Comparison of ENCODE assay signal across 15 mouse cellular contexts in the genomic region with DNA sequence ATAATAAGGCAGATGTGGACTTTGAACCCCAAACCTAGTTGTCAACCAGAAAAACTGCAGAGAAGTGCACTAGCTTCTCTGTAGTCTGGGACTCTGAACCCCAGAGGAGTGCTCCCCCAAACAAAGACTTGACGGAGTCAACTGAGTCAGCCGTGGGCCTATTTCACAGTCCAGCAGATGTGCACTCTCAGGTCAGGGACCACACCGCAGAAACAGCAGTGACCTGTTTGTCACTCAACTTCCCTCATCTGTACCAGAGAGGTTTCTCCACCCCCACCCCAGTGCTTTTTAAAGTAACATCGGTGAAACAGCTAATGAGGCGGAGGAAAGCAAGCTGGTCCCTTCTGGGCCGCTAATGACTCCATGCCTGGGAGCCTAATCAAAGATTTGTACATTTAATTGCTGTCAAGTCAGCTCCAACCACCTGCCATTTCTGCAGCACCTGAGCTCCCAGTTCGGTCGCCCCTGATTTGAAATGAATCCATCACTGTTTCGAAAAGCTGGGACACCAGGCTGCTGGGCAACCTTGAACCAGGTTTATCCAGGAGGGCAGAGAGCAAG.
A peak's percentile ranks its signal among the peaks of the same experiment; 100 is the strongest.
DNase-seq lines count a peak whose midpoint lies in the region; ATAC-seq and TF ChIP-seq lines count a peak whose summit lies in the region.
"Had no signal": no experiment of that assay in that cellular context is flagged by ENCODE, and none has a peak within 500 bp of the region (broad histone marks: within the 10 kb centered on the region; RNA-seq: fewer than 3 reads in every experiment).

No protein-coding gene starts in this region.

- TF ChIP-seq CTCF in forebrain, postnatal 0 days (IDR thresholded peaks at IDR 0.05; ENCODE audit: low read depth), result no peak
- TF ChIP-seq CTCF in thymus, adult 2 months (IDR thresholded peaks at IDR 0.05; ENCODE audit: borderline replicate concordance, control insufficient read depth, extremely low read depth, insufficient read depth, low read length, poor library complexity), result no peak

- no peak overlapping the region for H3K9ac ChIP-seq in midbrain, embryonic 13.5 days (replicated peaks)
- no peak overlapping the region for H3K9ac ChIP-seq in midbrain, embryonic 15.5 days
- H3K9ac ChIP-seq in forebrain, postnatal 0 days, result no peak overlapping the region
- H3K9ac ChIP-seq: heart, embryonic 15.5 days; liver, postnatal 0 days had no signal

- peak; percentile 50 to 53 for DNase-seq in cerebellum, postnatal 10 days
- no peak for DNase-seq in cerebellum, adult 9-11 months
- DNase-seq in forebrain, postnatal 0 days, result peak; percentile 14
- DNase-seq in retina, embryonic 14.5 days (ENCODE audit: low spot score), result peak; percentile 45
- DNase-seq in testis, postnatal 14 days (ENCODE audit: low spot score), result no peak
- DNase-seq in thymus, adult 2 months, result no peak
- DNase-seq: cerebellum, postnatal 36 days; kidney, postnatal 25 days; liver, postnatal 0 days; right cerebral cortex, postnatal 25 days; thymus, postnatal 4 days had no signal

- 62% methylated on average over 9 of the region's 9 CpGs for WGBS in midbrain, embryonic 13.5 days
- 52% methylated on average over 9 of the region's 9 CpGs for WGBS in midbrain, embryonic 15.5 days
- WGBS in forebrain, postnatal 0 days, result 47% methylated on average over 9 of the region's 9 CpGs
- WGBS in thymus, adult 2 months, result 78% methylated on average over 9 of the region's 9 CpGs

- 0 out of 2 replicates have a peak, but pooled peaks cover 7% of the 10 kb centered on the region for H3K4me1 ChIP-seq in midbrain, embryonic 13.5 days (replicated peaks)
- 0 out of 2 replicates have a peak, but pooled peaks cover 5% of the 10 kb centered on the region for H3K4me1 ChIP-seq in midbrain, embryonic 15.5 days
- peaks cover 6% of the 10 kb centered on the region; the same call in 1 of the 2 replicates for H3K4me1 ChIP-seq in forebrain, postnatal 0 days (ENCODE audit: insufficient read depth)
- H3K4me1 ChIP-seq in thymus, adult 2 months (replicated peaks; ENCODE audit: control insufficient read depth, insufficient read depth, low read length), result no peaks in the 10 kb centered on the region

- H3K36me3 ChIP-seq in midbrain, embryonic 13.5 days, result no peaks in the 10 kb centered on the region
- no peaks in the 10 kb centered on the region for H3K36me3 ChIP-seq in midbrain, embryonic 15.5 days (replicated peaks)
- no peaks in the 10 kb centered on the region for H3K36me3 ChIP-seq in forebrain, postnatal 0 days (ENCODE audit: insufficient read depth)
- no peaks in the 10 kb centered on the region for H3K36me3 ChIP-seq in thymus, adult 2 months (ENCODE audit: control insufficient read depth, insufficient read depth, low read length)
- H3K36me3 ChIP-seq: heart, embryonic 15.5 days had no signal

- no peaks in the 10 kb centered on the region for H3K9me3 ChIP-seq in midbrain, embryonic 13.5 days
- no peaks in the 10 kb centered on the region for H3K9me3 ChIP-seq in midbrain, embryonic 15.5 days
- no peaks in the 10 kb centered on the region for H3K9me3 ChIP-seq in forebrain, postnatal 0 days (ENCODE audit: low read length)
- H3K9me3 ChIP-seq: heart, embryonic 15.5 days had no signal

- TF ChIP-seq POLR2A in thymus, adult 2 months (IDR thresholded peaks at IDR 0.05; ENCODE audit: control insufficient read depth, extremely low read depth, insufficient read depth, low read length, poor library complexity), result no peak

- no peak overlapping the region for H3K4me2 ChIP-seq in midbrain, embryonic 13.5 days (replicated peaks)
- no peak overlapping the region for H3K4me2 ChIP-seq in midbrain, embryonic 15.5 days
- no peak overlapping the region for H3K4me2 ChIP-seq in forebrain, postnatal 0 days (ENCODE audit: low read depth)
- H3K4me2 ChIP-seq: heart, embryonic 15.5 days had no signal

- H3K4me3 ChIP-seq in midbrain, embryonic 13.5 days (replicated peaks), result no peak overlapping the region
- no peak overlapping the region for H3K4me3 ChIP-seq in midbrain, embryonic 15.5 days
- no peak overlapping the region for H3K4me3 ChIP-seq in forebrain, postnatal 0 days (ENCODE audit: low read depth, low read length)
- H3K4me3 ChIP-seq in thymus, adult 2 months (ENCODE audit: control insufficient read depth, insufficient read depth, low read length), result no peak overlapping the region
- H3K4me3 ChIP-seq: heart, embryonic 15.5 days; myocyte had no signal

- 0 out of 2 replicates have a peak, but pooled peaks have one; percentile 20 for ATAC-seq in midbrain, embryonic 13.5 days
- ATAC-seq in midbrain, embryonic 15.5 days (replicated peaks), result no peak; the same call in 1 of the 2 replicates
- ATAC-seq in forebrain, postnatal 0 days, result no peak; the same call in 1 of the 2 replicates

- H3K27ac ChIP-seq in midbrain, embryonic 13.5 days, result no peak overlapping the region
- H3K27ac ChIP-seq in midbrain, embryonic 15.5 days, result no peak overlapping the region
- H3K27ac ChIP-seq in forebrain, postnatal 0 days (ENCODE audit: low read depth, low read length), result no peak overlapping the region
- no peak overlapping the region for H3K27ac ChIP-seq in thymus, adult 2 months (ENCODE audit: control insufficient read depth, insufficient read depth, low read length)
- H3K27ac ChIP-seq: heart, embryonic 15.5 days had no signal

- H3K27me3 ChIP-seq in midbrain, embryonic 13.5 days, result 0 out of 2 replicates have a peak, but pooled peaks cover 3% of the 10 kb centered on the region
- H3K27me3 ChIP-seq in midbrain, embryonic 15.5 days (replicated peaks), result no peaks in the 10 kb centered on the region
- no peaks in the 10 kb centered on the region for H3K27me3 ChIP-seq in forebrain, postnatal 0 days (ENCODE audit: insufficient read depth, low read length)
- H3K27me3 ChIP-seq in thymus, adult 2 months (ENCODE audit: control insufficient read depth, insufficient read depth, low read length), result no peaks in the 10 kb centered on the region
- H3K27me3 ChIP-seq: heart, embryonic 15.5 days had no signal

Comparison
In these comparisons a context has a peak if more than half of its experiments do, and no peak if none do; other contexts are left out.
1. DNase-seq: peak in cerebellum, postnatal 10 days (2 of 2), forebrain, postnatal 0 days (single experiment) and retina, embryonic 14.5 days (single experiment); none in cerebellum, adult 9-11 months (single experiment), testis, postnatal 14 days (single experiment) and thymus, adult 2 months (single experiment).